Mouse (Mus musculus) heart, embryonic 16.5 days (tissue): ENCODE measurements around the gene Spout1. TPM values are rescaled to one million over a fixed set of nuclear protein-coding genes. Genes with fewer than 3 reads are reported as not detected.

Experiments
- ATAC-seq: fragments of 200-750 bp; cut with Nextera tagmentation; replicated peaks from 2 replicates; pipeline ENCODE4 v1.8.0; 2017; ENCODE audit warnings: moderate number of reproducible peaks; ENCODE audit not compliant: insufficient read depth, low FRiP score; ENCODE audit errors: extremely low read depth
- H3K27ac ChIP-seq: fragments of 300-500 bp; sonication (generic); 2 replicates; pipeline ENCODE4 v1.5.1; 2014; ENCODE audit warnings: mild to moderate bottlenecking, low read length, control low read depth, moderate library complexity
- H3K27me3 ChIP-seq: fragments of 300-500 bp; sonication (generic); 2 replicates; pipeline ENCODE4 v1.6.1; 2014; ENCODE audit warnings: low read length, mixed read lengths; ENCODE audit not compliant: control insufficient read depth, insufficient read depth
- H3K36me3 ChIP-seq: fragments of 300-500 bp; sonication (generic); 2 replicates; pipeline ENCODE4 v1.6.1; 2014; ENCODE audit not compliant: control insufficient read depth, insufficient read depth
- H3K4me1 ChIP-seq: fragments of 300-500 bp; sonication (generic); 2 replicates; pipeline ENCODE4 v1.6.1; 2014; ENCODE audit warnings: low read length, mixed read lengths; ENCODE audit not compliant: control insufficient read depth, insufficient read depth
- H3K4me2 ChIP-seq: fragments of 300-500 bp; sonication (generic); 2 replicates; pipeline ENCODE4 v1.6.1; 2014; ENCODE audit warnings: low read depth, mild to moderate bottlenecking, control low read depth, low read length
- H3K4me3 ChIP-seq: fragments of 300-500 bp; sonication (generic); 2 replicates; pipeline ENCODE4 v1.5.1; 2014; ENCODE audit warnings: mild to moderate bottlenecking, control low read depth, low read length
- H3K9ac ChIP-seq: fragments of 300-500 bp; sonication (generic); 2 replicates; pipeline ENCODE4 v1.6.1; 2014; ENCODE audit warnings: low read length, control low read depth
- H3K9me3 ChIP-seq: fragments of 300-500 bp; sonication (generic); replicated peaks from 2 replicates; pipeline ENCODE4 v1.6.1; 2016; ENCODE audit warnings: low read length; ENCODE audit not compliant: control insufficient read depth
- WGBS: fragments of 180-500 bp; shearing (Covaris S2); extraction: QIAGEN DNeasy Blood & Tissue Kit; methylation state at CpG from one replicate; pipeline ENCODE4 v1.1.7; 2014; 5-methylcytosine and 5-hydroxymethylcytosine counted together
- polyA plus RNA-seq: library from polyadenylated mRNA; unstranded; fragments of >200 nt; fragmentation: Nextera tagmentation; extraction: Ambion mirVana; gene quantifications from 2 replicates; pipeline ENCODE4 v1.2.1, GENCODE M21; 2015

The Spout1 gene
- polyA plus RNA-seq, 1 experiment from 2014 or later: 31.5 TPM

DNA sequence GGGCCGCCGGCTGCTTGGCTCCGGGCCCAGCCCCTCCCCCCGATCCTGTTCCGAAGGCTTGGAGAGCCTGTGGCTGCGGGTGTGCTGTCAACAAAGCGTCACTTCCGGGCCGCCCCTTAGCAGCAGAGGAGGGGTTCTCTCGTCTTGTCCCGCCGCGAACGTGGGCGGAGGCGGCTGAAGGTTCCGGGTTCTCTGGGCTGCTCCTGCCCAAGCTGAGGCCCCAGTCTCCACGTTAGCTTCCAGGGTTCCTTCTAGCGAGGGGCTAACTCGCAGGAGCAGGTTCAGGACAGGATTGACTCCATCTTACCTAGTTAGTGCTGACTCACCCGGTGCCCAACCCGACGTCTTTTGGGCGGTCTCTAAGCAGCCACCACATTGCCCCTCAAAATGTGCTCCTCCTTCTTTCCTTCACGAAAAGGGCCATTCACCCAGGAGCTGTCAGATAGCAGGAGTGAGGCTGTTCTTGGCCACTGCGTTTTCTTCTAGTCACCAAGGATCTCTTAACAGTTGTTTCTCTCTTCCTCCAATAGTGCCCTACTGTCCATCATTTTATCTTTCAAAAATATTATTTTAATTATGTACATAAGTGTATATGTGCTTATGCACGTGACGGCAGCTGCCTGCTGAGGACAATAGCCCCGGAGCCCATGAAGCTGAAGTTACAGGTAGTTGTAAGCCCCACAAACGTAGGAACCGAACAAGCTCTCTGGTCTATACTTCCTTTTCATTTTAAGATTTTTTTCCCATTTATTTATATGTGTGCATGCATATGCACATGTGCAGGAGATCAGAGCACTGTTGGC, 53.6 kb downstream of the Spout1 start, which contains the start of gene Zer1:
Gene Zer1, minus strand, starts transcription at position 114 of the 803 bp plus-strand sequence.
- ATAC-seq: peak; percentile 97
- H3K4me3 ChIP-seq: peak within 1 kb of the TSS; percentile 81
- H3K36me3 ChIP-seq: 0 out of 2 replicates have a peak, but pooled peaks cover 3% of the 10 kb centered on the region
- peak within 1 kb of the TSS; percentile 86 for H3K27ac ChIP-seq
- peaks cover 13% of the 10 kb centered on the region for H3K4me1 ChIP-seq
- H3K9me3 ChIP-seq: no peaks in the 10 kb centered on the region
- H3K27me3 ChIP-seq: no peaks in the 10 kb centered on the region
- peak within 1 kb of the TSS; percentile 95 for H3K4me2 ChIP-seq
- H3K9ac ChIP-seq: peak within 1 kb of the TSS; percentile 88
- WGBS: 9% methylated on average over 29 of the region's 31 CpGs

- Histone ChIP-seq H3K9me3 (no peaks in the 10 kb centered on the region), H3K4me1 (peaks cover 13% of the 10 kb centered on the region), H3K27me3 (no peaks in the 10 kb centered on the region), H3K36me3 (0 out of 2 replicates have a peak, but pooled peaks cover 3% of the 10 kb centered on the region), H3K4me3 (peak overlapping the region; percentile 81), H3K27ac (peak overlapping the region; percentile 86), H3K9ac (peak overlapping the region; percentile 88), H3K4me2 (peak overlapping the region; percentile 95)
- no peak; the same call in 1 of the 2 replicates for ATAC-seq
- WGBS: 1% methylated on average over 40 of the region's 44 CpGs
These were observed 54.4 kb downstream of the Spout1 start for GRCm38 (mm10) chr2:30123729-30124471.

Other genes with a start within 250 kb of the Spout1 start
- gene Gle1, start 243.0 kb downstream of the Spout1 start, polyA plus RNA-seq: 40.0 and 40.3 TPM in 2 replicates
- 93.0 and 113 TPM in 2 replicates for gene Sptan1, start 212.9 kb downstream of the Spout1 start, polyA plus RNA-seq
- 24.1 and 25.6 TPM in 2 replicates for gene Wdr34, start 129.6 kb downstream of the Spout1 start, polyA plus RNA-seq
- 198 and 217 TPM in 2 replicates for gene Set, start 121.1 kb downstream of the Spout1 start, polyA plus RNA-seq
- gene Pkn3, start 100.8 kb downstream of the Spout1 start, polyA plus RNA-seq: 9.4 and 11.7 TPM in 2 replicates
- 29.4 and 30.8 TPM in 2 replicates for gene Zdhhc12, start 84.8 kb downstream of the Spout1 start, polyA plus RNA-seq
- 5.7 TPM in 2 replicates for gene Zer1, start 53.9 kb downstream of the Spout1 start, polyA plus RNA-seq
- gene Tbc1d13, start 44.7 kb downstream of the Spout1 start, polyA plus RNA-seq: 5.4 and 7.1 TPM in 2 replicates
- gene Endog, start 7.0 kb downstream of the Spout1 start, polyA plus RNA-seq: 37.4 and 40.0 TPM in 2 replicates
- 26.9 and 28.1 TPM in 2 replicates for gene Kyat1, start 27.4 kb upstream of the Spout1 start, polyA plus RNA-seq
- 39.4 and 42.6 TPM in 2 replicates for gene Lrrc8a, start 59.3 kb upstream of the Spout1 start, polyA plus RNA-seq
- 0.22 and 0.40 TPM in 2 replicates for gene Gm28035, start 62.1 kb upstream of the Spout1 start, polyA plus RNA-seq
- gene Phyhd1, start 87.7 kb upstream of the Spout1 start, polyA plus RNA-seq: 9.4 and 13.1 TPM in 2 replicates
- gene Gm28038, start 102.6 kb upstream of the Spout1 start, polyA plus RNA-seq: not detected in 2 replicates
- 31.8 and 33.0 TPM in 2 replicates for gene Dolk, start 107.9 kb upstream of the Spout1 start, polyA plus RNA-seq
- 21.2 and 23.6 TPM in 2 replicates for gene Nup188, start 107.9 kb upstream of the Spout1 start, polyA plus RNA-seq
- 135 and 136 TPM in 2 replicates for gene Sh3glb2, start 180.9 kb upstream of the Spout1 start, polyA plus RNA-seq
- gene Miga2, start 185.8 kb upstream of the Spout1 start, polyA plus RNA-seq: 38.7 and 43.5 TPM in 2 replicates
- 26.0 and 29.3 TPM in 2 replicates for gene Dolpp1, start 213.8 kb upstream of the Spout1 start, polyA plus RNA-seq
- gene Crat, start 237.4 kb upstream of the Spout1 start, polyA plus RNA-seq: 164 and 169 TPM in 2 replicates
- 125 and 126 TPM in 2 replicates for gene Ptpa, start 237.6 kb upstream of the Spout1 start, polyA plus RNA-seq